Mouse (Mus musculus): ENCODE results near the gene Sh2b2.

- no peak for TF ChIP-seq CTCF (IDR thresholded peaks at IDR 0.05; ENCODE audit: borderline replicate concordance, insufficient read depth, low read length)
- TF ChIP-seq POLR2A (IDR thresholded peaks at IDR 0.05; ENCODE audit: low read depth, low read length), result no peak
Measured at GRCm38 (mm10) chr5:136169626-136170511, 76.5 kb downstream of the Sh2b2 start.
